Mouse (Mus musculus) testis, adult 2 months (tissue): ENCODE results near the gene Dgkz. TPM values are rescaled to one million over a fixed set of nuclear protein-coding genes. Genes with fewer than 3 reads are reported as not detected.

Experiments
- H3K27ac ChIP-seq: fragments of 200-500 bp; 2 replicates; pipeline ENCODE4 v1.5.1; 2012; ENCODE audit warnings: low read depth, low read length; ENCODE audit not compliant: control insufficient read depth, insufficient read depth
- H3K27me3 ChIP-seq: fragments of 200-500 bp; 2 replicates; pipeline ENCODE4 v1.6.1; 2012; ENCODE audit warnings: mild to moderate bottlenecking, low read length, moderate library complexity; ENCODE audit not compliant: control insufficient read depth, insufficient read depth
- H3K36me3 ChIP-seq: fragments of 200-500 bp; 2 replicates; pipeline ENCODE4 v1.6.1; 2012; ENCODE audit warnings: mild to moderate bottlenecking, low read length; ENCODE audit not compliant: control insufficient read depth, insufficient read depth
- H3K4me1 ChIP-seq: fragments of 200-500 bp; 2 replicates; pipeline ENCODE4 v1.6.1; 2012; ENCODE audit warnings: low read length; ENCODE audit not compliant: control insufficient read depth, insufficient read depth
- H3K4me3 ChIP-seq: fragments of 200-500 bp; 2 replicates; pipeline ENCODE4 v1.5.1; 2012; ENCODE audit warnings: low read depth, mild to moderate bottlenecking, low read length, moderate library complexity, mixed read lengths; ENCODE audit not compliant: control insufficient read depth
- CTCF ChIP-seq: fragments of 200-500 bp; IDR thresholded peaks from 2 replicates; pipeline ENCODE4 v1.5.1; 2012; ENCODE audit warnings: low read depth, mild to moderate bottlenecking, inconsistent platforms, low read length, moderate library complexity; ENCODE audit not compliant: control insufficient read depth, insufficient read depth, insufficient replicate concordance
- POLR2A ChIP-seq: fragments of 200-500 bp; IDR thresholded peaks from 2 replicates; pipeline ENCODE4 v1.6.1; 2012; ENCODE audit warnings: low read depth, mild to moderate bottlenecking, inconsistent platforms, low read length, moderate library complexity; ENCODE audit not compliant: control insufficient read depth
- polyA plus RNA-seq: library from polyadenylated mRNA; depleted of rRNA; stranded (reverse); fragments of >200 nt; gene quantifications from 2 replicates; pipeline ENCODE4 v1.2.3, GENCODE M21; 2012

Gene Dgkz
- polyA plus RNA-seq, 1 experiment, result 14.2 TPM

- peaks cover 16% of the 10 kb centered on the region for H3K4me1 ChIP-seq
- no peak overlapping the region for H3K27ac ChIP-seq
- no peaks in the 10 kb centered on the region for H3K36me3 ChIP-seq
- TF ChIP-seq CTCF, result no peak
- TF ChIP-seq POLR2A, result no peak
- peaks cover 5% of the 10 kb centered on the region for H3K27me3 ChIP-seq
- no peak overlapping the region for H3K4me3 ChIP-seq
Measured at GRCm38 (mm10) chr2:91973416-91974135, 2.1 kb downstream of the Dgkz start.

DNA sequence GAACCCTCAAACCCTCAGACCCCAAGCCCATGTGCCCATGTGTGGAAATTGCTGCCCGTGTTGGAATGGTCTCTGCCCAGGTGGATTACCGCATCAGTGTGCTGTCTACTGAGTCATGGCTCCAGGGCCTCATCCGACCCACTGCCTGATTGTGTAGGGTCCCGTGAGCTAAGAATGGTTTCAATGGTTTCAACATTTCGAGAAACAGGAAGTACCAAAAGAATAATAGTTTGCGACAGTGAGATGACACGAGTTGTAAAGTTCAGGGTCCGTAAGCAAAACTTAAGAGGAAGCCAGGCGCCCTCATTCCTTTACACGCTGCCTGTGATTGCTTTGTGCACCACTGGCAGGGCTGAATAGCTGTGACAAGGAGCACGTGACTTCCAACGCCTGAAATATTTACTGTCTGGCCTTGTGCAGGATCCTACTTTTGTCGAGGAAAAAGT, 3.5 kb downstream of the Dgkz start:
- Histone ChIP-seq H3K36me3 (no peaks in the 10 kb centered on the region), H3K27me3 (peaks cover 5% of the 10 kb centered on the region), H3K4me3 (no peak overlapping the region), H3K27ac (no peak overlapping the region), H3K4me1 (peaks cover 16% of the 10 kb centered on the region)
- TF ChIP-seq CTCF (no peak), POLR2A (no peak)

- Histone ChIP-seq H3K27me3 (peaks cover 5% of the 10 kb centered on the region), H3K4me1 (peaks cover 16% of the 10 kb centered on the region), H3K27ac (no peak overlapping the region), H3K4me3 (no peak overlapping the region), H3K36me3 (no peaks in the 10 kb centered on the region)
- no peak for TF ChIP-seq POLR2A
- no peak for TF ChIP-seq CTCF
Measured at GRCm38 (mm10) chr2:91971231-91972097, 4.2 kb downstream of the Dgkz start.

GRCm38 (mm10) chr2:91967962-91968361, 7.7 kb downstream of the Dgkz start:
- Histone ChIP-seq H3K27me3 (no peaks in the 10 kb centered on the region), H3K4me1 (peaks cover 12% of the 10 kb centered on the region), H3K36me3 (no peaks in the 10 kb centered on the region), H3K27ac (no peak overlapping the region), H3K4me3 (no peak overlapping the region)
- no peak for TF ChIP-seq POLR2A
- no peak for TF ChIP-seq CTCF

GRCm38 (mm10) chr2:91966367-91966766, 9.3 kb downstream of the Dgkz start:
- H3K4me3 ChIP-seq, result no peak overlapping the region
- H3K36me3 ChIP-seq, result no peaks in the 10 kb centered on the region
- no peak for TF ChIP-seq CTCF
- no peak for TF ChIP-seq POLR2A
- H3K27ac ChIP-seq, result no peak overlapping the region
- peaks cover 12% of the 10 kb centered on the region for H3K4me1 ChIP-seq
- H3K27me3 ChIP-seq, result no peaks in the 10 kb centered on the region

- Histone ChIP-seq H3K27me3 (no peaks in the 10 kb centered on the region), H3K4me3 (no peak overlapping the region), H3K27ac (no peak overlapping the region), H3K36me3 (no peaks in the 10 kb centered on the region), H3K4me1 (peaks cover 12% of the 10 kb centered on the region)
- TF ChIP-seq CTCF (no peak), POLR2A (no peak)
Measured at GRCm38 (mm10) chr2:91965417-91965816, 10.2 kb downstream of the Dgkz start.

DNA sequence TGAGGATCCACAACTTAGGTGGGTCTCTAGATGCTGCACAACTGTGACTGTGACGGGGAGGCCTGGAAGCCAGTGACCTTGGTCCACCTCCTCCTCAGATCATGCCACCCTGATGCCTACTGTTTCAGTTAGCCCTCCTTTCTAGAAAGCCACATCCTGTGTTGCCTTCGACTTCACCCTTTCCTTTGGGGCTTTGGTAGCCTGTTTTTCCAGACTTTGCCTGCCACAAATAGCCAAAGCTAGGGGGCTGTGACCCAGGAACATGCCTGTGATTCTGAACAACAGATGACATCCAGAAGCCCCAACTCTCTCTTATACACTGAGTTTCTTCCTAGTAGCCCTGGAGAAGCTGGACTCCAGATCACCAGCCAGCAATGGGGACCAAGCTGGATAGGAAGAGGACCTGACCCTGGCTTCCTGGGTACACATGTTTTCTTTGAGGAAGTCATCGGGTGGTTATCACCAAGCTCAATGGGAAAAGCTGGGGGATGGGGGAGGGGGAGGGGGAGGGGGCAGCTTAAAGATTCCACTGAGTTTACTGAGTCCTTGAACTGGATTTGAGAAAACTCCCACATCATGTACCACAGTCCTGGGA, 11.0 kb downstream of the Dgkz start:
- H3K4me3 ChIP-seq, result no peak overlapping the region
- H3K36me3 ChIP-seq, result no peaks in the 10 kb centered on the region
- no peaks in the 10 kb centered on the region for H3K27me3 ChIP-seq
- H3K27ac ChIP-seq, result no peak overlapping the region
- H3K4me1 ChIP-seq, result peaks cover 12% of the 10 kb centered on the region
- TF ChIP-seq POLR2A, result no peak
- no peak for TF ChIP-seq CTCF
